Mouse (Mus musculus): ENCODE results near the gene Olfr328. TPM values are rescaled to one million over a fixed set of nuclear protein-coding genes. Genes with fewer than 3 reads are reported as not detected.
"Not testable (repeated sequence)": the region's sequence is repeated elsewhere in the genome, so short reads cannot be mapped to it uniquely, and the experiment has no call there.

Olfr328 gene
- not detected for polyA plus RNA-seq (2017; shearing (Covaris generic))

GRCm38 (mm10) chr11:58555536-58555935, at the start of gene Olfr328:
TSS of gene Olfr328 (minus strand) at chr11:58555636.
- no peak for ATAC-seq

- no peak for ATAC-seq
Measured at GRCm38 (mm10) chr11:58605228-58605627, 49.8 kb upstream of the Olfr328 start.

- ATAC-seq = no peak
Measured at GRCm38 (mm10) chr11:58604688-58605087, 49.3 kb upstream of the Olfr328 start.

- ATAC-seq = no peak
Measured at GRCm38 (mm10) chr11:58602800-58603560, 47.5 kb upstream of the Olfr328 start.

GRCm38 (mm10) chr11:58602062-58602461, 46.6 kb upstream of the Olfr328 start:
- no peak for ATAC-seq

- ATAC-seq = no peak
Measured at GRCm38 (mm10) chr11:58597837-58598236, 42.4 kb upstream of the Olfr328 start.

GRCm38 (mm10) chr11:58594814-58595213, 39.4 kb upstream of the Olfr328 start, which contains the start of gene Olfr324:
TSS of gene Olfr324 (plus strand) at chr11:58595114.
- ATAC-seq = no peak

GRCm38 (mm10) chr11:58588620-58589250, 33.3 kb upstream of the Olfr328 start:
- ATAC-seq = no peak

GRCm38 (mm10) chr11:58587898-58588348, 32.5 kb upstream of the Olfr328 start:
- no peak for ATAC-seq

- ATAC-seq = no peak
Measured at GRCm38 (mm10) chr11:58578636-58579035, 23.2 kb upstream of the Olfr328 start.

GRCm38 (mm10) chr11:58577430-58577829, 22.0 kb upstream of the Olfr328 start, which contains the start of gene Olfr325:
TSS of gene Olfr325 (plus strand) at chr11:58577730.
- no peak for ATAC-seq

GRCm38 (mm10) chr11:58570405-58570804, 15.0 kb upstream of the Olfr328 start, which contains the start of gene Olfr224:
TSS of gene Olfr224 (minus strand) at chr11:58570553.
- ATAC-seq = no peak

- no peak for ATAC-seq
Measured at GRCm38 (mm10) chr11:58546322-58546721, 9.1 kb downstream of the Olfr328 start, which contains the start of gene Olfr329-ps. TSS of gene Olfr329-ps (minus strand) at chr11:58546422.

- not testable (repeated sequence) for ATAC-seq
Measured at GRCm38 (mm10) chr11:58534736-58535135, 20.7 kb downstream of the Olfr328 start, which contains the start of gene Olfr330. TSS of gene Olfr330 (minus strand) at chr11:58534836.

GRCm38 (mm10) chr11:58519756-58520155, 35.7 kb downstream of the Olfr328 start:
- ATAC-seq = not testable (repeated sequence)

- not testable (repeated sequence) for ATAC-seq
Measured at GRCm38 (mm10) chr11:58518916-58519315, 36.5 kb downstream of the Olfr328 start.

GRCm38 (mm10) chr11:58509058-58509457, 46.4 kb downstream of the Olfr328 start:
- ATAC-seq = not testable (repeated sequence)

GRCm38 (mm10) chr11:58502472-58502871, 53.0 kb downstream of the Olfr328 start, which contains the start of gene Olfr331:
TSS of gene Olfr331 (minus strand) at chr11:58502572.
- ATAC-seq = not testable (repeated sequence)

Other genes with a start within 250 kb of the Olfr328 start
- 10 to 100 TPM in 1 of 3 experiments, 1 to 10 TPM in 2; 7.6 to 10.2 (median 7.8) TPM for gene Zfp692, start 248.6 kb downstream of the Olfr328 start, polyA plus RNA-seq (2017; shearing (Covaris generic))
- 10 to 100 TPM; 40.5 to 41.4 (median 41.1) TPM for gene Zfp672, start 225.3 kb downstream of the Olfr328 start, polyA plus RNA-seq (2017; shearing (Covaris generic))
- 1 to 10 TPM; 5.1 to 7.9 (median 6.8) TPM for gene Sh3bp5l, start 224.9 kb downstream of the Olfr328 start, polyA plus RNA-seq (2017; shearing (Covaris generic))
- gene Lypd8, start 176.6 kb downstream of the Olfr328 start, polyA plus RNA-seq (2017; shearing (Covaris generic)) = not detected
- gene 1810065E05Rik, start 134.5 kb downstream of the Olfr328 start, polyA plus RNA-seq (2017; shearing (Covaris generic)) = not detected
- not detected for gene Gm12253, start 123.1 kb downstream of the Olfr328 start, polyA plus RNA-seq (2017; shearing (Covaris generic))
- gene Lypd9, start 102.7 kb downstream of the Olfr328 start, polyA plus RNA-seq (2017; shearing (Covaris generic)) = not detected
- not detected for gene Olfr30, start 93.4 kb downstream of the Olfr328 start, polyA plus RNA-seq (2017; shearing (Covaris generic))
- under 1 TPM in 1 of 3 experiments, not detected in 2; 0.13 TPM for gene Olfr332, start 63.1 kb downstream of the Olfr328 start, polyA plus RNA-seq (2017; shearing (Covaris generic))
- gene Olfr331, start 53.1 kb downstream of the Olfr328 start, polyA plus RNA-seq (2017; shearing (Covaris generic)) = not detected
- not detected for gene Olfr330, start 20.8 kb downstream of the Olfr328 start, polyA plus RNA-seq (2017; shearing (Covaris generic))
- not detected for gene Olfr329-ps, start 9.2 kb downstream of the Olfr328 start, polyA plus RNA-seq (2017; shearing (Covaris generic))
- under 1 TPM in 1 of 3 experiments, not detected in 2; 0.26 TPM for gene Olfr224, start 14.9 kb upstream of the Olfr328 start, polyA plus RNA-seq (2017; shearing (Covaris generic))
- gene Olfr325, start 22.1 kb upstream of the Olfr328 start, polyA plus RNA-seq (2017; shearing (Covaris generic)) = not detected
- gene Olfr324, start 39.5 kb upstream of the Olfr328 start, polyA plus RNA-seq (2017; shearing (Covaris generic)) = not detected
- gene 2210407C18Rik, start 60.4 kb upstream of the Olfr328 start, polyA plus RNA-seq (2017; shearing (Covaris generic)) = not detected
- not detected for gene Olfr323, start 74.9 kb upstream of the Olfr328 start, polyA plus RNA-seq (2017; shearing (Covaris generic))
- not detected for gene Trim58, start 84.8 kb upstream of the Olfr328 start, polyA plus RNA-seq (2017; shearing (Covaris generic))
- not detected for gene Olfr322, start 103.1 kb upstream of the Olfr328 start, polyA plus RNA-seq (2017; shearing (Covaris generic))
- not detected for gene Olfr320, start 125.5 kb upstream of the Olfr328 start, polyA plus RNA-seq (2017; shearing (Covaris generic))
- gene Olfr319, start 143.5 kb upstream of the Olfr328 start, polyA plus RNA-seq (2017; shearing (Covaris generic)) = not detected
- gene Olfr318, start 168.4 kb upstream of the Olfr328 start, polyA plus RNA-seq (2017; shearing (Covaris generic)) = not detected
- gene Olfr317, start 183.6 kb upstream of the Olfr328 start, polyA plus RNA-seq (2017; shearing (Covaris generic)) = not detected
- gene Olfr316, start 197.1 kb upstream of the Olfr328 start, polyA plus RNA-seq (2017; shearing (Covaris generic)) = not detected
- gene Olfr315, start 217.6 kb upstream of the Olfr328 start, polyA plus RNA-seq (2017; shearing (Covaris generic)) = not detected
- not detected for gene Olfr314, start 227.3 kb upstream of the Olfr328 start, polyA plus RNA-seq (2017; shearing (Covaris generic))
- not detected for gene Fam183b, start 246.3 kb upstream of the Olfr328 start, polyA plus RNA-seq (2017; shearing (Covaris generic))